Mouse (Mus musculus) spleen, postnatal 36 days (tissue): ENCODE results near the gene Ndufs7.
"Not testable (repeated sequence)": the region's sequence is repeated elsewhere in the genome, so short reads cannot be mapped to it uniquely, and the experiment has no call there.

Source experiments
- DNase-seq, 2 experiments: peaks; one replicate each; pipeline ENCODE4 v3.0.0; 2022; ENCODE audit warnings: low spot score in 2 of 2, mixed read lengths in 1 of 2

Gene Ndufs7

GRCm38 (mm10) chr10:80242088-80242487 is 6.8 kb upstream of the Ndufs7 start:
- DNase-seq, result no peak

- DNase-seq, result no peak
Measured at GRCm38 (mm10) chr10:80242607-80243006, 6.3 kb upstream of the Ndufs7 start.

- no peak for DNase-seq
Measured at GRCm38 (mm10) chr10:80244791-80245399, 4.0 kb upstream of the Ndufs7 start.

GRCm38 (mm10) chr10:80245600-80245999 is 3.3 kb upstream of the Ndufs7 start:
- DNase-seq, result peak; percentile 70 to 79

- no peak for DNase-seq
Measured at GRCm38 (mm10) chr10:80247849-80248248, 1.1 kb upstream of the Ndufs7 start.

- not testable (repeated sequence) for DNase-seq
Measured at GRCm38 (mm10) chr10:80248437-80248836, 484 bp upstream of the Ndufs7 start.

GRCm38 (mm10) chr10:80250059-80250458 is 1.1 kb downstream of the Ndufs7 start:
- DNase-seq, result no peak

GRCm38 (mm10) chr10:80250573-80250972 is 1.7 kb downstream of the Ndufs7 start:
- DNase-seq, result no peak

GRCm38 (mm10) chr10:80252011-80252410 is 3.1 kb downstream of the Ndufs7 start:
- DNase-seq, result no peak

- no peak for DNase-seq
Measured at GRCm38 (mm10) chr10:80252493-80253274, 3.8 kb downstream of the Ndufs7 start.

GRCm38 (mm10) chr10:80253551-80253950 is 4.6 kb downstream of the Ndufs7 start:
- DNase-seq, result no peak

- no peak for DNase-seq
Measured at GRCm38 (mm10) chr10:80254331-80255297, 5.7 kb downstream of the Ndufs7 start.

GRCm38 (mm10) chr10:80255881-80256535 is 7.1 kb downstream of the Ndufs7 start:
- DNase-seq, result no peak

- DNase-seq, result no peak
Measured at GRCm38 (mm10) chr10:80257936-80258335, 9.0 kb downstream of the Ndufs7 start.

GRCm38 (mm10) chr10:80258752-80259462 is 10.0 kb downstream of the Ndufs7 start:
- no peak for DNase-seq

- no peak for DNase-seq
Measured at GRCm38 (mm10) chr10:80259463-80259805, 10.5 kb downstream of the Ndufs7 start.

GRCm38 (mm10) chr10:80259861-80260641 is 11.1 kb downstream of the Ndufs7 start:
- DNase-seq, result no peak

- peak; percentile 94 to 96 for DNase-seq
Measured at GRCm38 (mm10) chr10:80260642-80261584, 12.0 kb downstream of the Ndufs7 start, which contains the start of the genes Gamt and Dazap1. TSS of gene Gamt (minus strand) at chr10:80261012. TSS of gene Dazap1 (plus strand) at chr10:80261486.

- DNase-seq, result peak; percentile 93 to 97
Measured at GRCm38 (mm10) chr10:80261585-80261968, 12.7 kb downstream of the Ndufs7 start.
